Mouse (Mus musculus): ENCODE data around the gene Kcna5. TPM values are rescaled to one million over a fixed set of nuclear protein-coding genes. Genes with fewer than 3 reads are reported as not detected.
A peak's percentile ranks its signal among the peaks of the same experiment; 100 is the strongest.

Kcna5 gene
- total RNA-seq, 2 experiments from 2014 or later = 6.3 to 6.8 TPM

GRCm38 (mm10) chr6:126537512-126537911 lies 2.3 kb upstream of the Kcna5 start:
- no peak for DNase-seq (ENCODE audit: low spot score in 2 of 2)

- DNase-seq (ENCODE audit: low spot score in 2 of 2) = no peak
Measured at GRCm38 (mm10) chr6:126536926-126537325, 1.7 kb upstream of the Kcna5 start.

- DNase-seq (ENCODE audit: low spot score in 2 of 2) = no peak
Measured at GRCm38 (mm10) chr6:126535911-126536270, 679 bp upstream of the Kcna5 start.

- DNase-seq (ENCODE audit: low spot score in 2 of 2) = no peak
Measured at GRCm38 (mm10) chr6:126534531-126535207, 543 bp downstream of the Kcna5 start.

- no peak for DNase-seq (ENCODE audit: low spot score in 2 of 2)
Measured at GRCm38 (mm10) chr6:126531306-126531705, 3.9 kb downstream of the Kcna5 start.

GRCm38 (mm10) chr6:126530019-126530418 lies 5.2 kb downstream of the Kcna5 start:
- DNase-seq (ENCODE audit: low spot score in 2 of 2) = no peak

GRCm38 (mm10) chr6:126514720-126515119 lies 20.5 kb downstream of the Kcna5 start:
- no peak for DNase-seq (ENCODE audit: low spot score in 2 of 2)

DNA sequence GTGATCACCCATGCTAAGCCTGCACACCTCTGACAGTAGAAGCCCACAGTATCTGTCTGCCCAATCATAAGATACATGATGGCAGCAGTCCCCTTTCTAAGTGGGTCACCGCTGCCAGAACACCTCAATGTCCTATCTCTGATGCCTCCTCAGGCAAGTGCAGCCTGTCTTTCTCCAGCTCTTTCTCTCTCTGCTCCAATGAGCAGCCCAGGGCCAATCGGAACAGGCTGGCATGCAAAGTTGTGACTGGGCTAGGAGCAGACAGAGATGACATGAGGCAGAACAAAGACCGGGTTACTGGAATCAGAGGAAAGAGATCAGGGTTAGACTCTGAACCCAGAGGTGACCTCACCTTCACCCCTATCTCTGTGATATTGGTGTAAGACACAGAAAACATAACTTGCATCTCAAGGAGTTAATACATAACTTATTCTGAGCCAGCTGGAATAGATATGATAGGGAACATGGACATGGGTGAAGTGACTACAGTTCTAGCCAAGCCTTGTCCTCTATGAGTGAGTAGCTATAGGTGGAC lies 21.4 kb downstream of the Kcna5 start:
- DNase-seq (ENCODE audit: low spot score in 2 of 2) = no peak

- DNase-seq (ENCODE audit: low spot score in 2 of 2) = no peak
Measured at GRCm38 (mm10) chr6:126513154-126513553, 22.1 kb downstream of the Kcna5 start.

DNA sequence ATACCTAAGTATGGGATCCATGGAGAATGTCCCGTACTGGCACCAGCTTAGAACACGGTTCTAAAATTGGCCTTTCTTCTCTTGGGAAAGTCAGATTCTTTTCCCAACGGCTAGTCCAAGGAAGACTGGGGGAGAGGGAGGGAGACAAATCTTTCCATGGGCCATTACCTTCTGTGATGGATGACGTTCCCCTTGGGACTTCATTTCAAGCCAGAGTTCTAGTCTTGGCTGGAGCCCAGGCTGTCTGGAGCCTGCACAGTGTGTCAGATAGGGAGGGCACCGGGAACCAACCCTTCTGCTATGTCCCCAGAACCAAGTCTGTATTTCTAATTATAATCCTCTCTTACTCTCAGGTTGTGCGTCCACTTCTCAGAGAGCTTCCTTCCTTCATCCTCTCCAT lies 26.5 kb downstream of the Kcna5 start:
- no peak for DNase-seq (ENCODE audit: low spot score in 2 of 2)

DNA sequence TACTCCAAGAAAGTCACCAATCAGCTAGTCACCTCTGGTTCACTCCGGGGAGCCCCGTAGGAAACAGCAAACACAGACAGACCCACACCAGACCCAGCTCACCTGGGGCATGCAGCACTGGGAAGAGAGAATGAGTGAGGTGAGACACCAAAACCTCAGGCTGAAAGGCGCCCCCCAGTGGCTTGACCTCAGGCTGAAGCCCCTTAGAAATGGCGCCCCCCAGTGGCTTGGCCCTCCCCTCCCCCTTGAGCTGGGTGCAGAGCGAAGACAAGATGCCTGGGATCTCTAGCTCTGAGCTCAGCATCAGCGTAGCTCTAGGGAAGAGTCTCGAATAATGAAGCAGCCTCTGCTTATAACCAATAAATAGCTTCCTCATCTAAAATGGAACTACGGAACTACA lies 31.3 kb downstream of the Kcna5 start:
- no peak for DNase-seq (ENCODE audit: low spot score in 2 of 2)

DNA sequence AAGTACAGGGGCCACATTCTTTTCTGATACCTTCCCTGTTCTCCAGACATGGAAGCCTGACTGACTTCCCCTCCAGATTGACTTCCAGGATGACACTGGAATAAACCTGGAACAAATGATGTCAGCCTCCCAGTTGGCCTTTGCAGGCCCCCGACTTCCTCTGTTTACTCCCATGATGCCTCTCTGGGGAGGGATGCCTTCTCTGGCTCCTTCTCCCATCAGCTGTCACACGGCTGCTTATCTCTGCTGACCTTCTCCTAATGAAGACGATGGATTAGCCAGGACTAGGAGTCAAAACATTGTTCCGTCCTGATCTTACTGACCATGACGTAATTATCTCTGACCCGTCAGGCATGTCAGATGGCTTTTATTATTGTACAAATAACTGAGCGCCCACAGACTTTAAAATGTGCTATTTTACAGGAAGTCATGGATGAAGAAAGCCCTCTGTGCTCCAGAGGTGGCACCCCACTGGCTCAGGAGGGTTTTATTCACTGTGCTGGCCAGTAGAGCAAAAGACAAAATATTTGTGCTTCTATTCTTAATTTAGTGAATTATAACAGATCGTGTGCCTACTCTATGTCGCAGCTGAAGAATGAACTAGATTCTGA lies 32.4 kb downstream of the Kcna5 start:
- no peak for DNase-seq (ENCODE audit: low spot score in 2 of 2)

DNA sequence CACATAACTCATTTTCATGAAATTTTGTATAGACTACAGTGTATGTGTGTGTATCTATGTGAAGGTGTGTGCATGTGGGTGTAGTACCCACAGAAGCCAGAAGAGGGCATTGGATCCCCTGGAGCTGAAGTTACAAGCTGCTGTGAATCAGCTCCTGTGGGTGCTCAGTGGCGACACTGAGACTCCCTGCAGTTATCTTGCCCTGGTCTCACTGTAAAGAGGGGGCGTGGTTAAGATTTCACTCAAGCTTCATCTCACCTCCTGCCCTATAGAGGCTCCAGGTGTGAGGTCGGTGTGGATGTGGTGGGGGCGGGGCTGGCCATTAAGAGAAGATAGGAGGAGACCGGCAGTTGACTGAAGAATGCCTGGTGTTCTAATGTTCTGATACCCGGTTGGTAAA lies 34.2 kb downstream of the Kcna5 start:
- no peak for DNase-seq (ENCODE audit: low spot score in 2 of 2)

- peak; percentile 55 to 58 for DNase-seq (ENCODE audit: low spot score in 2 of 2)
Measured at GRCm38 (mm10) chr6:126500088-126500487, 35.1 kb downstream of the Kcna5 start.

DNA sequence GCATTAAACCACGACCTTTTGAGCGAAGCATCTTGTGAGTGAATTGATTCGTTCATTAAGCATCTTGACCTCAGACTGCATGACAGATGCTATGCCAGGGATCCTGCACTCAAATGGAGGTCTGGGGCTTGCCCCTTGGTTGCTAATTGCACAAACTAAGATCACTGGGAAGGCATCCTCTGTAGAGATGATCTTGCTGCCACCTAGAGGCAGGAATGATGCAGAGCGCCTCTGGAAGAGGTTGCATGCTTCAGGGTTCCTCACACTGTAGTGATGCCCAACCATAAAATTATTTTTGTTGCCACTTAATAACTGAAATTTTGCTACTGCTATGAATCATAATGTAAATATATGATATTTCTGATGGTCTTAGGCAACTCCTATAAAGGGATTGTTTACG lies 37.3 kb downstream of the Kcna5 start:
- no peak for DNase-seq (ENCODE audit: low spot score in 2 of 2)

GRCm38 (mm10) chr6:126497173-126497839 lies 37.9 kb downstream of the Kcna5 start:
- DNase-seq (ENCODE audit: low spot score in 2 of 2) = no peak

DNA sequence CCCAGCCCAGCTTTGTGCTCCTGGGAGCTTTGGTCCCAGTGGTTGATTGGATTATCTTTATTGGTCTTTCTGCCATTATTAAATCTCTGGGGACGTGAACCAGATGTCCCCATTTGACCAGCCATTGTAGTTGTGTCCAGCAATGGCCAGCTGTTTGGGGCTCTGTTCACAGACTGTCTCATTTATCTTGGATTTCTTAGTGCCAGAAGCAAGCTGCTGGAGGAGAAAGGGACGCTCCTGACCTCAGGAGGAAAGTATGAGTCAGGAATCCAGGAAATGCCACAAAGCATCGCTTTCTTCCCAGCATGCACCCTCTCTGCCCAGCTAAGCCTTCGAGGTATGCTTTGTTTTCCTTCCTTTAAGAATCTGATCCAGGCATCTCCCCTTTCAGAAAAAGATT lies 48.1 kb downstream of the Kcna5 start:
- no peak for DNase-seq (ENCODE audit: low spot score in 2 of 2)

GRCm38 (mm10) chr6:126484887-126485286 lies 50.3 kb downstream of the Kcna5 start:
- DNase-seq (ENCODE audit: low spot score in 2 of 2) = no peak

DNA sequence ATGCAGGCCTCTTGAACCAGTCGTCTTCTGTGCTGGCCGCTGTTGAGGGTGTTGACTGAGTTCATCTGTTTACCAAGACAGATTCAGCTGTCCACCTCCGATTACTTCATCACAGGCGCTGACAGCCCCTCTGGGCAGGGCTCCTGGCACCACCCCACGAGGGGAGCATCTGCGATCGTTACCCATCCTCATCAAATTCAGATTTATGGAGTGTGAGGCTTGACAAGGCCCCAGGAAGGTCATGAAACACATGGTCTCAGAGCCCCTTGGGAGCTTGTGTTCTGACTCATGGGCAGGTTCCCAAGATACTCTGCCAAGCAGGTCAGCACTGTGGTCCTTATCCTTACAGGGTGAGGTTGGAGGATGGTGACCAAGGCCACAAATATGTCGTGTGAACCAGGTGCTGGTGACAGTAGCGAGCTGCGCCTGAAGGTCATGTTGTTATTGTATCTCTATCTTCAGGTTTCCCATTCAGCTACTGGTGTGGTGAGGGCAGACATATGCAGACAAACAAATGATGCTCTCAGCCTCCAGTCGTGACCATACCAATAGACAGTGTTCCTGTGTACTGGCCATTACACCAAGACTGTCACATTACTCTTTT lies 51.8 kb downstream of the Kcna5 start:
- DNase-seq (ENCODE audit: low spot score in 2 of 2) = no peak

All from adrenal gland, postnatal 4 days (tissue).